Mouse (Mus musculus): ENCODE measurements around the gene Tnnt3. TPM values are rescaled to one million over a fixed set of nuclear protein-coding genes. Genes with fewer than 3 reads are reported as not detected.

Tnnt3 gene
- total RNA-seq, 2 experiments from 2014 or later, result not detected

DNA sequence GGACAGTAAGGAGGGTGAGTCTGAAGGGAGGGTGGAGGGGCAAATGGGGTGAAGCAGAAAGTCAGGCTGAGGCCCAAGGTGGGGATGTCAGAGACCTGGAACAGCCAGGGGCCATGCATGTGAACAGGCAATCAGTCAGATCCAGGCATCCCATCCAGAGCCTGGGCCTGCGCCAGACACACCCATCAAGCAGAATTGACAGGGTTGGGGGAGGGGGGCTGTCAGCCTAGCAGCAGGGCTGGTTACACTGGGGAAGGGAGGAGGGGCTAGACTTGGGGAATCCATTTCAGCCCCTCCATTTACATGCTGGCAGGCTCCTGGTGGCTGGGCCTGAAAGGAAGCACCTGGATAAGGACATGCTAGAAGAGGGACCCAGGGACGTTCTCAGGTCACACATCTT, 7.3 kb downstream of the Tnnt3 start:
- DNase-seq (ENCODE audit: low spot score in 2 of 2), result no peak

DNA sequence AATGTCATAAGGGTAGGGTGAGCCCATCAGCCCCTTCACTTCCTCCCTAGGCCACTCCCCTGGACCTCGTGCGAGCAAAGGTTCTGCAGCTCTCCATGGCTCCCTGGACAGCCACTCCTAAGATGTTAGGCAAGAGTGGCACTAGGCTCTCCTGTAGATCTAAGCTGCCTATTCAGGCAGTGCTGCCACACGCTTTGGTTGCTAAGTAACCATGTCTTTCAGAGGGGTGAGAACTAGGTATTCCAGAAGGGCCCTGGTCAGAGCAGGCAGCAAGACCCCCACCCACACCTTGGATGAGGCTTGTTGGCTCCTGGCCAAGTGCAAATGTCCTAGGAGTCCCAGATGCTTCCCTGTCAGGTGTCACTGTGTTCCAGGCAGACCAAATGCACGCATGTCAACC, 7.9 kb downstream of the Tnnt3 start:
- no peak for DNase-seq (ENCODE audit: low spot score in 2 of 2)

DNA sequence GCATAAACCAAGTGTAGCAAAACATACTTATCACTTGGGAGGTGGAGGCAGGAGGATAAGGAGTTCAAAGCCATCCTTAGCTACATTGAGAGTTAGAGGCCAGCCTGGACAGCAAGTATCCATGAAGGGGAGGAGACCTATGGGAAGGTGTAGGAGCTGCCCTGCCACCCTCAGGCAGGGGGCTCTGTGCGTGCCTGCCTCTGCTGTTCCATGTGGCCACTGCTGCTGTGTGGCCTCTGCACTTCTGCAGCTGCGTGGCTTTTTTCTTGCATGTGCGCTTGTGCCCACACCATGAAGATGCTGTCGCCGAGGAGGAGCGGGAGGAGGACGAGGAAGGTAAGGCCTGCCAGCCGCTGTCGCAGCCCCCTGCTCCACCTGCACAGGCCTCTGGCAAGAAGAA, 8.8 kb downstream of the Tnnt3 start:
- no peak for DNase-seq (ENCODE audit: low spot score in 2 of 2)

DNA sequence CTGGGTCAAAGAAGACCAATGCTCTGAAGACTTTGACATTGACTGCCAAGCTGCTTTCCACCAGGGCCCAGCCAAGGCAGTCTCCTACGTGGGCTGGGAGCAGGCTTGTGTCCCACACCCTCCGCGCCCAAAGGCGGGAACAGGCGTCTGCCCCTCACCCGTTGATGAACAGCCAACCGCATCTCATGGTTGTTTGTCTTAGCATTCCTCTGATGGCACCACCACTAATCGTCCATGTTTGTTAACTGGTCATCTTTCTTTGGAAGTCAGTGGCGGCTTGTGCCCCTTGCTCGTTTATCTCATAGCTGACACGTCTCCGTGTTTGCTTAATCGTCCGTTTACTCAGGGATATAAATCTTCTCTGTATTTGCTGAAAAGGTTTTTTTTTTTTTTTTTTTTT, 10.9 kb downstream of the Tnnt3 start:
- DNase-seq (ENCODE audit: low spot score in 2 of 2), result no peak

DNA sequence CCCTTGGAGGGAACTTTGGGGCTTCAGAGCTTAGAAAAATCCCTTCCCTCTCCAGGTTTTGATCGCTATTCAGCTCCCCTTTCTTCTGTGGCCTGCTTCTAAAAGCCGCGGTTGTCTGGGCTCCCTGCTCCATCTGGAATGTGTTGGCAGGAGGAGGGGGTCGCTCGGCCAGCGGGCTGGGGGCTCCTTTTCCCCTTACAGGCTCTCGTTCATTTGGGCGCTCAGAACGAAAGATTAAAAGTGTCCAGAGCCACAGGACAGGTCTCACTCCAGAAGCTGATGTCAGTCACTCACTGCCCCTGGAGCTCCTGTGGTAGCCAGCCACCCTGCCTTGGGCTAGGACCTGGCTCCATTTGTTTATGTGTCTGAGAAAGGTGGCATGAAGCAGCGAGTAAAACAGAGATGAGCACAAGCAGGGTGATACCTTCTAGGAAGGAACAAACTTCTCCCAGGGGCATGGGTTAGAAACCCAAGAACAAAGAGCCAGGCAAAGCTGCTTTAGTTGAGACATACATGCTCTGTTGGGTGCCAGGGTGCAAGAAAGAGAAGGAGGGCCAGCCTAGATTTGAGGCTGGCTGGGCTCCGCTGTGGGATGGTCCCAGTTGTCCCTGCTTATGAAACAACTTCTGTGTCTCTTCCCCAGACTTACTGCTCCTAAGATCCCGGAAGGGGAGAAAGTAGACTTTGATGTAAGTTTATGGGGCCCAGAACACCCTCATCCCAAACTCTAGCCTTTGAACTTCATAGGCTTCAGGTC, 11.6 kb downstream of the Tnnt3 start:
- DNase-seq (ENCODE audit: low spot score in 2 of 2), result no peak

DNA sequence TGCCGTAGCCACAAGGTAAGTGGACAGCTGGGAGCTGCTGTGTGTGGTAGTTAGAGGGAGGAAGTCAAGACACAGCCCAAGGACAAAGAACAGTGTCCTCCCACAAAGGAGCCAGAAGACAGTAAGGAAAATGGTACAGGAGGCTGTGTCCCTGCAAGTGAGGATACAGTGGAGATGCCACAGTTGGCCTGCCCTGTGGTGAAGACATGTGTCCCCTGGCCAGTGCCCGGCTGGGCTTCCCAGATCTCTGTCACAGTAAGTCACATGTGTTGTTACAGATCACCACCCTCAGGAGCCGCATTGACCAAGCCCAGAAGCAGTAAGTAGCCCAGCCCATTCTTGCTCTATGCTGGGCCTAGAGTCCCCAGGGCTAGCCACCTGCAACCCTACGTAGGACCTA, 15.4 kb downstream of the Tnnt3 start:
- no peak for DNase-seq (ENCODE audit: low spot score in 2 of 2)

DNA sequence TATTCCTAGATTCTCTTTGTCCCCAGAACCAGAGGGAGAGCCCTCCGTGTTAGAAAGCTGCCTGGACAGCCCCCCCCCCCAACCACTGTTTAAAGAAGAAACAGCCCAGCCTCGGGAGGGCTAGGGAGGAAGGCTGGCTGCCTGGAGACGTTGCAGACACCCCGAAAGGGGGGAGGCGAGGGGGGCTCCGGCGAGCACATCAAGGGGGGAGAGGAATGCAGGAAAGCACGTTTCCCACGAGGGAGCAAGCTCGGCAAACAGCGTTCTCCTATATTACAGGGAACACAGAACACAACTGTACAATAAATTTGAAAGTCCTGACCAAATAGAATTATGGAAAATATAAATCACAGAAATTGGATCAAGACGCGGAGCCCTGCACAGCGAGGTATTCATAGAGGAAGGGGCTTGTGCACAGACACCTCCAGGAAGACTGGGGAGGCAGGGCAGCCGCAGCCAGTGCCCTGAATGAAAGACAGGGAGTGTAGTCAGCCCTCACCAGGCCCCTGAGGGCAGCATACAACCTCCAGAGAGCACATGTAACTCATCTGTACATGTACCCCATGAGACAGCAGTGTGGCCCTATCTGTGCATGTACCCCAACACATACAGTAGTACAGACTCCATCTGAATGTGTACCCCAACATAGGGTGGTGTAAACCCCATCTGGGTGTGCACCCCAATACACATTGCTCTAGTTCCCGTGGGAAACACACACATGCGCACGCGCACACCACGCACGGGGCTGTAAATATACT, 17.8 kb downstream of the Tnnt3 start:
- no peak for DNase-seq (ENCODE audit: low spot score in 2 of 2)

DNA sequence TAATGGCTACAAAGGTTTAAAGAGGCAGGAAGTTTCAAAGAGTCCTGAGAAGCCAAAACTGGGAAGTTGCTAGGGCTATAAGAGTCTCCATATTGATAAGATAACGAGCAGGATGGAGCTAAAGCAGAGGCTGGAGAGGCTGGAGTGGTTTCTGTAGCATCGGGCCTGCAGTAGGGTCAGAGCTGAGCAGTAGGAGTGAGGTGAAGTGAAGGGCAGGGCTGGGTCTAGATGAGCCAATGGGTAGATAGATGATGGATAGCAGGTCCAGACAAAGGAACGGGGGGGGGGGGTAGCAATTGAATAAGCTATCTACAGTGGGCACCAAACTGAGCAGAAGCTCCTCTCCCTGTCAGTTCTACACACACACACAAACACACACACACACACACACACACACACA, 18.9 kb downstream of the Tnnt3 start:
- no peak for DNase-seq (ENCODE audit: low spot score in 2 of 2)

DNA sequence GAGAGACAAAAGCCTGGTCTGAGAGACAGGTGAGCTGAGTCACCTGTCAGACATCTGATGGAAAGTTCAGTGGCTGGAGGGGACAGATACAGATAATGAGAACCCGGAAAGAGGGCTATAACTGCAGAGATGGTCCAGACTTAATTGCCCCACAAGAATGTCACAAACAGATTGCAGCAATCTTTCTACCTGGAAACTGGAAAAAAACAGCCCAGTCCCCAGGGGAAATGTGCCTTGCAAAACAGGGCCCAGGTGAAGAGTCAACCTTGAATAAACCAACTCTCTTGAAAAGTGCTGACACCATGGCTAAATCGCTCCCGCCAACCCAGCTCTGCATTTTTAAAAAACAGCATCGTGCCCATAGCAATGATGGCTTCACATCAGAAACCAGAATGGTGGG, 21.7 kb downstream of the Tnnt3 start:
- no peak for DNase-seq (ENCODE audit: low spot score in 2 of 2)

DNA sequence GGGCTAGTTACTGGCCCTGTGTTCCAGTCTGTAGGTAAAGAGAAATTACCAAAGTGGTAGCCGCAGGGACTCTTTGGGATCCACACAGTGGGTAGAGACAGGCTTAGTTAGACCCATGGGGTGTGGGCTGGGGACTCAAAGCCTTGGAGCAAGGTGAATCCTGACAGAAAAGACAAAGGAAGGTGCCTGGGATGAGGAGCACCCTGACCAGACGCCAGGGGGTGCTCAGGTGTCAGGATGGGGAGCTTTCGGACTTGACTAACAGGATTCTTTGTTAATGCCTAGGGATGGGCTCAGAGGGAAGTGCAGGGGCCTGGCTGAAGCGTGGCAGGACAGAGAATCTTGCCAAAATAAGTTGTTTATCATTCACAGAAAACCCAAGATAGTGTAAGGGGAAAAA, 23.7 kb downstream of the Tnnt3 start:
- peak; percentile 9 to 16 for DNase-seq (ENCODE audit: low spot score in 2 of 2)

DNA sequence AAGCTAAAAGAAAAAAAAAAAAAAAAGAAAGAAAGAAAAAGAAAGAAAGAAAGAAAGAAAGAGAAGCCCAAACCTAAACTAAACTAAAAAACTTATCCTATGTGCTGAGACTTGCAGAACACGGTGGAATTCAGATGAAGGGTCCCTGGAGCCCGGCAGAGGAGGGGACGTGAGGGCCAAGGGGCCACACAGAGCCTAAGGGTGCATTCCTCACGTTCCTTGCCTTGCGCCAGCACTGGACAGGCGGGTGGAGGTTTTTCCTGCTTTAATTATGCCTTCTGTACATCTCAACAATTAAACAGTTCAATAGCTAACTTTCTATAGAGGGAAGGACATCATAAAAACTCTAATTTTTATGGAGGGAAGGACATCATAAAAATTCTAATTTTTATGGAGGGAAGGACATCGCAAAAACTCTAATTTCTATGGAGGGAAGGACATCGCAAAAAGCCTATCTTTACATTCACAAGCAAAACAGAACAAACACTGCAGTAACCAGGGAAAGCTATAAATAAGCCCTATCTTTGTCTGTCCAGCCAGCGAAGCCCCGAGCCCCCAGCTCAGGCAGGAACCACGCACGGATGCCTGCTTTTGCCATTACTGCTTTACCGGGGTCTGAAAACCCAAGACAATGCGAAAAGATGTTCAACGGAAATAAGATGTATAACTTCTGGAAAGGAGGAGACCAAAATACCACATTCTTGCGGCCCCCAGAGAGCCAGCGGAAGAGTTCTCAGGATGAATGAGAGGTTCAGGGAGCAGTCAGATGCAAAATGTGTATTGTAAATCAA, 24.8 kb downstream of the Tnnt3 start:
- no peak for DNase-seq (ENCODE audit: low spot score in 2 of 2)

DNA sequence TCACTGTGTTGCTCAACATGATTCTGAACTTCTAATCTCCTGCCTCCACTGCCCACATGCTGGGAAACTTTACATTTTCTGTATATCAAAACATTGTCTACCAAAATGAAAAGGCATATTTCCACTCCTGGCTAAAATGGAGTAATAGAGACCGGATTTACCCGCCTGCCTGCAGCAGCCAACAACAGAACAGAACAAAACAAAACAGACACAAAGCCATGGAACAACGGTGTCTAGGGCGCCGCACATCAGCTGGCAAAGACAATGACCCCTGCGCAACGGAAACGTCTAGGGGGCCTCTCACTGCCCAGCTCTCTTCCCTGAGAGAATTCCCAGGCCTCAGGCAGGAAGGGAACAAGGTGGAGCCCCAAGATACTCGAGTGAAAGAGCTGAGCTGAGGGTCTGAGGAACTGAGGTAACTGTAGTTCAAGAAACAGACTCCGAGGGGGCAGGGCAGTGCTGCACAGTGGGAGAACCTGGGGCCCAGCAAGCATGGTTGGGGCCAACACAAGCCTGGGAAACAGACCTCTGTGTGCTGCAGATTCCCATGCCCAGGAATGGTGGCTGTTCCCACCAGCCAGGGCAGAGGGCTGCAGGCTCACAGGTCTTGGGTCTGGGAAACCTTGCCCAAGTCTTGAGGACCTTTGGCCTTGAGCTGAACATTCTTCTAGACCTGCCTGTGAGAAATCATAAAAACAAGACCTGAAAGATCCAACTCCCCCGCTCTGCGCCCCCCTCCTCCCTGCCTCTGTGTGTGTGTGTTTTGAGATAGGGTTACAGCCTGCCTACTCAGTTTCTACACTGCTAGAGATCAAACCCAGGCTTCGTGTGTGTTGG, 26.9 kb downstream of the Tnnt3 start:
- DNase-seq (ENCODE audit: low spot score in 2 of 2), result no peak

DNA sequence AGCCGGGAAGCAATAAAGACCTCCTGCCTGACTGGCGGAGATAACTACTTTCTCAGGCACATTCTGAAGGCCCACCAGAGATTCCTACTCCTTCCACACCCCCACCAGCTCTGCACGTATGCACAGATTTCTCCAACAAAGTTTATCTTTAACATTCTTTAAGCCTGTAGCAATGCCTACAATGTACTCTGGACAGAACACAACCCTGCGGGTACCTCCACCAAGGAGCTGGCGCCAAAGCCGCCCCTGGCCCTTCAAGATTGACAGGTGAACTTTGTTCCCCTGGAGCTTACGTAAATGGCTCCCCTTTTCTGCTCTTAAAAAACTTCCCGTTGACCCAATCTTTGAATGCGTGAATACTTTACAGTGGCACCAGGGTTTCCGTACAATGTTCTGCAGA, 30.7 kb downstream of the Tnnt3 start:
- DNase-seq (ENCODE audit: low spot score in 2 of 2), result no peak

DNA sequence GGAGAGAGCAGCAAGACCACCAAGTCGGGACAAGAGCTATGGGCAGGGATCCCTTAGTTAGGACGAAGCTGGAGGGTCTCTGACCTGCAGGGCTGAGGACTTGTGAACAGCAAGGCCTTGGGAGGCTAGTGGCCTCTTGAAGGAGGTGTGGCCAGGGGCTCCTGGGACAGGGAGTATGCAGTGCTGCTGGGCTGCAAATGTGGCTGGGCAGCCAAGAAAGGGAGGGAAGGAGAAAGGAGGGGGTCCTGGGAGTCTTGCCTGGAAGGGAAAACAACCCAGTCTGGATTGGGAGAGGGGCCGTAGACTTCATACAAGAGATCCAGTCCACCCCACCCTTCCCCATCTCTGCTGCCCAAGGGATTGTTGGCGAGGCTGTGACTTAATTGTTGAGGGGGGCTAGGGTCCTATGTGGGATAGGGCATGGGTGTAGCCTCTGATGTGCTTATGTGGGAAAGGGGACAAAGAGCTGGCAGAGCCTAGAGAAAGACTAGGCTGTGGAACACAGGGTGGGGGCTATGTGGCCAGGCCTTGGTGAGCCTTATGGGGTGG, 33.4 kb downstream of the Tnnt3 start:
- DNase-seq (ENCODE audit: low spot score in 2 of 2), result no peak

DNA sequence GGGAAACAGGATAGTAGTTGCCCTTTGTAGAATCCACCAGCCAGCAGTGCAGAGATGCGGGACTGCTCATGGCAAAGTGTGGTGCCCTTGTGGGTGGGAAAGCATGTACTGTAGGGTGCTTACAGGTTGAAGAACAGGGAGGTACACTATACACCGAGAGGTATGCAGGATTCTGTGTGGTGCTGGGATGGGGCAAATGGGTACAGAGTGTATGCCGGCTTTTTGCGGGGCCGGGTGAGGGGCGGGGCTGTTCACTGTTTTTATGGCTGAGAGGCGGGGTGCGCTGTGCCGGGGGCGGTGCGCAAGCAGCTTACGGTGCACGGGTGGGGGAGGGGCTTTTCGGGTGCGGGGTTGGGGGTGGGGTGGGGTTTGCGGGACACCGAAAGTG, 34.0 kb downstream of the Tnnt3 start, which contains the start of gene Mrpl23:
Gene Mrpl23 (plus strand): TSS at position 16 of the 388 bp plus-strand sequence.
- DNase-seq (ENCODE audit: low spot score in 2 of 2), result no peak

DNA sequence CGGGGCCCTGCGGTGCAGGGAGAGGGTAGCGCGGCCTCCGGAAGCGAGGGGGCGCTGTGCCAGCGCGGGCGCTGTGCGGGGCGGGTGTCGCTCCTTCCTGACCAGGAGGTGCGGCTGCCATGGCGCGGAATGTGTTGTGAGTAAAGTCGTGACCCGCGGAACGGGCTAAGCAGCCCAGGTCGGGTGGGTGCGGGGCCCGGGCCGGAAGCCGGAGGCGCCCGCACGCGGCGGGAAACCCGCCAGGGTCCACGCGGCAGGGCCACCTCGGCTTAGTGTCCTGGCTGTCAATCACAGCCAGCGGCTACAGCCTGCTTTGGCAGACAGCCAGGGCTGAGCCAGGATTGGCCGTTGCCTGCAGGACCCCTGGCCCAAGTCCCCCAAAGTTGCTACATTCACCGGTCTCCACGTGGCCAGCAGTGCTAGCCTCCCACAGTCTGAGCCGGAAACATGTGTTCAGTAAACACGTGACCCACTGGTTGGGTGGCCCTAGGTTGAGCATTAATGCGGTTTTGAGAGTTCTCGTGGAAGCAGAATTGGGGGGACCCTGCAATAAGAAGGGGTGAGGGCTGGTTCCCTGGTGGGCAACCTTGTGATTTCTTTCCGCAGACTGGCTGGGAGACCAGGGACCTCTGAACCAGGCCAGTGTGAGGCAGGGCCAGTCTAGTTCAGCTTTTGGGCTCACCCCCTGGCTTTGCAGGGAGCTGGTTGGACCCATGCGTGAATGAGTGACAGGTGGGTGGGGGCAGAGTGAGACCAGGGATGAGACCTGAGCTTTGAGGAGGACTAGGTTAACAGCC, 34.6 kb downstream of the Tnnt3 start:
- DNase-seq (ENCODE audit: low spot score in 2 of 2), result peak; percentile 88 to 90

DNA sequence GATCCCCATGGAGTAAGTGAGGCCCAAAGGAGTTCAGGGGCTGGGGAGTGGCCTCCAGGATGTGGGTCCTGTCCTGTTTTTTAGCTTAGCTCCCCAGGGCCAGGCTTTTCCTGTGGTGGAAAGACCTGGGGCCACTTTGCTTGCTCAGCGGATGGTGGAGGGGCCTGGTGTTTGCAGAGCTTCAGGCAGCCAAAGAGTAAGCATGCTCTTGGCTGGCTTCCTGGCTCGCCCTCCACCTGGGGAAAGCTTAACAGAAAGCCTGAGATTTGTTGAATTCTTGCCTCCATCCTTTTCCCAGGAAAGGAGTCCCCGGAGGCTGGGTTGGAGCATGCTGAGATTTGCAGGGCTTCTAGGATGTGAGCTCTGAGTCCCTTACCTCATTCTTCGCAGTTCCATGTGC, 36.5 kb downstream of the Tnnt3 start:
- no peak for DNase-seq (ENCODE audit: low spot score in 2 of 2)

DNA sequence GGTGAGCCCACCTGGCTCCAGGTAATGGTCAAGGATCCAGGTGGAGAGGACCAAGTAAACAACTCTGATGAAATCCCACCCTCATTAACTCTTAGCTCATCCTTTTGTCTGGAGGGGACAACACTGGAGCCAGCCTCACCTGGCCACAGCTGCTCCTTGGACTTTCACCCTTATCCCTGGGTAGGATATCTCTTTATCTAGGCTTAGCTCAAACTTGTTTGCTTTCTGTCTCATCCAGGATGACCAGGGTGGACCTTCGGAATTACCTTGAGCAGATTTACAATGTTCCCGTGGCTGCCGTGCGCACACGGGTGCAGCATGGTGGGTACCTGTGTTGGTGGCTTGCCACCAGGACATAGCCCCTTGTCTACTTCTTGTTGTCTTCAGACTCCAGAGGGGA, 37.2 kb downstream of the Tnnt3 start:
- no peak for DNase-seq (ENCODE audit: low spot score in 2 of 2)

DNA sequence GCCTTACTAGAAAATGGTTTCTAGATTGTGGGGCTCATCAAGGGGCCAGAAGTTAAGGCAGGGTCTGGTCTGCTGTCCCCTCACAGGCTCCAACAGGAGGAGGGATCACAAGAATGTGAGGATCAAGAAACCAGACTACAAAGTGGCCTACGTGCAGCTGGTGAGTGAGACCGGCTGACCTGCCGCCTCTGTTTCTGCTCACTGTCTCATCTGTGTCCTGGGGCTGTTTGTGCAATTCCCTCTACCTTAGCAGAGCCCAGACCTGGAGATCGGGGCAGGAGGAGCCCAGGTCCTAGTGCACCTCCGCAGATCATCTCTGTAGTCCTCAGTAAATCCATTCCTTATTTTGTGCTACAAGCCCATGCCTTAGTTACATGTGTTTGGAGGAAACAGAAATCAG, 38.5 kb downstream of the Tnnt3 start:
- DNase-seq (ENCODE audit: low spot score in 2 of 2), result no peak

DNA sequence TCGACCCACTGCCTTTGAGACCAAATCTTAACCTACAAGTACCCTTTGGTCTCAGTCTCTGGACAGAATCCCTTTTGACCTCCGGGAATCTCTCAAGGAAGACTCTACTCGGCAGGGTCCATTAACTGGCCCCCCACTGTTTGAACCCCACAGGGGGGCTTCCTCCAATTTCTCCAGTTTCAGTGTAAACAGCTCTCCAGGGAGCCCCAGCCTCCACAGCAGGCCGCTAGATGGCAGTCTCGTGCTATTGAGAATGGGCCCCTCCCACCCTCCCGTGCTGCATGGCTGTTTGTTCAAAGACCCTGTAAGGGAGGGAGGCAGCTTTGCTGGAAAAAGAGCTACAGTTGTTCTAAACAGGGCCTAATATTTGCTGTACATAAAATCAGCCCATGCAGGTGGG, 39.2 kb downstream of the Tnnt3 start:
- DNase-seq (ENCODE audit: low spot score in 2 of 2), result peak; percentile 44 to 69
